Mouse (Mus musculus) brown adipose tissue, adult 24 weeks (tissue): ENCODE results near the gene Gins3. TPM values are rescaled to one million over a fixed set of nuclear protein-coding genes. Genes with fewer than 3 reads are reported as not detected.
A peak's percentile ranks its signal among the peaks of the same experiment; 100 is the strongest.

Experiments used
- H3K27ac ChIP-seq: fragments of 200-500 bp; replicated peaks from 2 replicates; pipeline ENCODE4 v1.5.1; 2012; ENCODE audit warnings: low read depth, mild to moderate bottlenecking, low read length
- H3K4me1 ChIP-seq: fragments of 200-500 bp; 2 replicates; pipeline ENCODE4 v1.6.1; 2012; ENCODE audit warnings: low read length, mixed read lengths; ENCODE audit not compliant: control insufficient read depth, insufficient read depth, insufficient read length
- H3K4me3 ChIP-seq: fragments of 200-500 bp; 2 replicates; pipeline ENCODE4 v1.5.1; 2012; ENCODE audit warnings: low read depth, mild to moderate bottlenecking, low read length, moderate library complexity; ENCODE audit not compliant: insufficient read depth
- polyA plus RNA-seq: library from polyadenylated mRNA; stranded (reverse); fragments of >200 nt; gene quantifications from 2 replicates; pipeline ENCODE4 v1.2.4, GENCODE M21; 2012; ENCODE audit not compliant: missing spikeins, insufficient read depth, insufficient read length

The Gins3 gene
- polyA plus RNA-seq, 1 experiment = 2.0 TPM

GRCm38 (mm10) chr8:95611769-95612168, 21.5 kb upstream of the Gins3 start:
- H3K4me3 ChIP-seq = no peak overlapping the region
- no peaks in the 10 kb centered on the region for H3K4me1 ChIP-seq
- H3K27ac ChIP-seq = no peak overlapping the region

- Histone ChIP-seq H3K4me3 (no peak overlapping the region), H3K4me1 (no peaks in the 10 kb centered on the region)
Observed at GRCm38 (mm10) chr8:95616383-95616782, 16.9 kb upstream of the Gins3 start.

GRCm38 (mm10) chr8:95620046-95620445, 13.2 kb upstream of the Gins3 start:
- H3K27ac ChIP-seq = no peak overlapping the region
- no peaks in the 10 kb centered on the region for H3K4me1 ChIP-seq
- H3K4me3 ChIP-seq = no peak overlapping the region

More at GRCm38 (mm10) chr8:95616383-95616782, 16.9 kb upstream of the Gins3 start:
- H3K27ac ChIP-seq = no peak overlapping the region

- Histone ChIP-seq H3K4me1 (no peaks in the 10 kb centered on the region), H3K4me3 (no peak overlapping the region), H3K27ac (no peak overlapping the region)
Observed at GRCm38 (mm10) chr8:95624833-95625232, 8.4 kb upstream of the Gins3 start.

- no peak overlapping the region for H3K27ac ChIP-seq
- H3K4me1 ChIP-seq = no peaks in the 10 kb centered on the region
- no peak overlapping the region for H3K4me3 ChIP-seq
Observed at GRCm38 (mm10) chr8:95632840-95633239, 413 bp upstream of the Gins3 start.

- Histone ChIP-seq H3K4me1 (no peaks in the 10 kb centered on the region), H3K27ac (no peak overlapping the region), H3K4me3 (peak overlapping the region; percentile 74)
Observed at GRCm38 (mm10) chr8:95634063-95634340, 749 bp downstream of the Gins3 start.

GRCm38 (mm10) chr8:95644942-95645341, 11.7 kb downstream of the Gins3 start:
- no peaks in the 10 kb centered on the region for H3K4me1 ChIP-seq
- no peak overlapping the region for H3K4me3 ChIP-seq
- no peak overlapping the region for H3K27ac ChIP-seq

- H3K27ac ChIP-seq = no peak overlapping the region
- no peaks in the 10 kb centered on the region for H3K4me1 ChIP-seq
- no peak overlapping the region for H3K4me3 ChIP-seq
Observed at GRCm38 (mm10) chr8:95648251-95648650, 15.0 kb downstream of the Gins3 start.

GRCm38 (mm10) chr8:95653351-95653750, 20.1 kb downstream of the Gins3 start:
- H3K4me1 ChIP-seq = no peaks in the 10 kb centered on the region

GRCm38 (mm10) chr8:95655831-95656230, 22.6 kb downstream of the Gins3 start:
- Histone ChIP-seq H3K4me1 (no peaks in the 10 kb centered on the region), H3K4me3 (no peak overlapping the region), H3K27ac (no peak overlapping the region)

More at GRCm38 (mm10) chr8:95653351-95653750, 20.1 kb downstream of the Gins3 start:
- H3K4me3 ChIP-seq = no peak overlapping the region
- H3K27ac ChIP-seq = no peak overlapping the region

- no peak overlapping the region for H3K4me3 ChIP-seq
- no peak overlapping the region for H3K27ac ChIP-seq
- H3K4me1 ChIP-seq = no peaks in the 10 kb centered on the region
Observed at GRCm38 (mm10) chr8:95656316-95657002, 23.2 kb downstream of the Gins3 start.

GRCm38 (mm10) chr8:95657523-95657922, 24.3 kb downstream of the Gins3 start:
- Histone ChIP-seq H3K4me1 (no peaks in the 10 kb centered on the region), H3K27ac (no peak overlapping the region), H3K4me3 (no peak overlapping the region)

- H3K4me1 ChIP-seq = no peaks in the 10 kb centered on the region
- no peak overlapping the region for H3K27ac ChIP-seq
- H3K4me3 ChIP-seq = no peak overlapping the region
Observed at GRCm38 (mm10) chr8:95660334-95660882, 27.2 kb downstream of the Gins3 start.

- no peak overlapping the region for H3K27ac ChIP-seq
- no peak overlapping the region for H3K4me3 ChIP-seq
- no peaks in the 10 kb centered on the region for H3K4me1 ChIP-seq
Observed at GRCm38 (mm10) chr8:95661085-95661484, 27.8 kb downstream of the Gins3 start.

- Histone ChIP-seq H3K4me3 (no peak overlapping the region), H3K4me1 (no peaks in the 10 kb centered on the region), H3K27ac (no peak overlapping the region)
Observed at GRCm38 (mm10) chr8:95661575-95661974, 28.3 kb downstream of the Gins3 start.

GRCm38 (mm10) chr8:95662885-95663598, 29.8 kb downstream of the Gins3 start:
- Histone ChIP-seq H3K4me3 (no peak overlapping the region), H3K27ac (no peak overlapping the region), H3K4me1 (no peaks in the 10 kb centered on the region)
